Mouse (Mus musculus): Measurements from ENCODE around the gene Hdac9.

Hdac9 gene

GRCm38 (mm10) chr12:34351906-34352305 is 565.0 kb downstream of the Hdac9 start:
- DNase-seq (ENCODE audit: low read depth, low spot score), result no peak

GRCm38 (mm10) chr12:34347529-34347928 is 569.4 kb downstream of the Hdac9 start:
- no peak for DNase-seq (ENCODE audit: low read depth, low spot score)

GRCm38 (mm10) chr12:34342761-34343160 is 574.1 kb downstream of the Hdac9 start:
- DNase-seq (ENCODE audit: low read depth, low spot score), result no peak

DNA sequence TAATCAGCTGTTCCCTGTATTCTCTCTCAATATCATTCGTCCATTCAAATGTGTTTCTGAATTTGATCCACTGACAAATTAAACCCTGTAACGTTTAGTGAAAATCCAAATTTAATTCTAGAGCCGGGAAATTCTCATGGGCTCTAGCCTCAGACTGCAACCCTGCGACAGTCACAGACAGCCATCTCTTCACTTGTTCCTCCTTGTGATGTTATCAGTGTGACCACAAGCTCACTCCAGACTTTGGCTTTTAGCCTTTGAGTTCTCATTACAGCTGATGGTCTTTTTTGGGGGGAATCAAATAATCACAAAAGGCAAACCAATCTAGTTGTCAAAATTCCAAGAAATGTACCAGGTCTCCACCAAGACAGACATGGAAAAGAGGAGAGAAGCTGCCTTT is 578.0 kb downstream of the Hdac9 start:
- DNase-seq (ENCODE audit: low read depth, low spot score), result no peak

- no peak for DNase-seq (ENCODE audit: low read depth, low spot score)
Measured at GRCm38 (mm10) chr12:34334455-34335084, 582.3 kb downstream of the Hdac9 start.

DNA sequence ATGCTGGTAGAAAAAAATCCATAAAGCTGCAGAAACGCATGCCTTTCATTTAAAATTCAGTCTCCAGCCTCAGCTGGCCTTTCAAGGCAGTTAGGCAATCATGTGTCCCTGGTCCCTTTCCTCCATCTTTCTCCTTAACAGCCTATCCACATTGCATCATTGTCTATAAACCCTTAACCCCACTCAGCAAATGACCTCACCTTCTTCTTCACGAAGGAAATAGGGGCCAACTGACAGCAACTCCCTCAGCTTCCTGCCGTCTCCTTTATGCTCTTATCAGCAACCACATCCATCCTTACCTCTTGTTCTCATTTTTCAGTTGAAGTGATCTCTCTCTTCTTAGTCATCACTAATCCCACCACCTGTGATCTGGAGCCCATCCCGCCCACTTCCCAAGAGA is 584.0 kb downstream of the Hdac9 start:
- no peak for DNase-seq (ENCODE audit: low read depth, low spot score)

- DNase-seq (ENCODE audit: low read depth, low spot score), result no peak
Measured at GRCm38 (mm10) chr12:34327111-34327510, 589.8 kb downstream of the Hdac9 start.

DNA sequence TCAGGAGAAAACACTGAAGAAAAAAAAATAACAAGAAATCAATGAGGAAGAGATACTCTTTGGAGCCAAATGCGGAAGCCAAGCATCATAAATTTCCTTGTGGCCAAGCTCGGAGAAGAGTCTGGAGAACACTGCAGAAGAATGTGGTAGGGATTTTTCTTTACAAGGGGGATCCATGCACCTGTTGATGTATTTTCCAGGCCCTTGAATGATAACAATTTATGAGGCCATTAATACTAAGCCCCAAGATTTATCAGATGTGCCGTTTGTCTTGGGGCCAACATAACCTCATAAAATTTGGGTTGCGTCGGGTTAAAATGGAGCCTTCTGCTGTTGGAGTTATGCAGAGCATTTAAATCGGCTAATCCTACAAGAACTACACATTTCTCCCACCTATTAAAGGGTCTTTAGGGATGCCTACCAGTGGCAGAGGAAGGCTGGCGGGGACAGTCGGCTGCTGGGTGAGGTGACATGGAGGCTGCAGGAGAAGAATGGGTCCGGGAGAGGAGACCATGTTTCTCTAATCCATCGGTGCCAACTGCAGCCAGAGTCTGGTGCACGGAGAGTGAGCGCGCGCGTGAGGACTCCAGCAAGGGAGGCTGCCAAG is 604.7 kb downstream of the Hdac9 start:
- no peak for DNase-seq (ENCODE audit: low read depth, low spot score)

- DNase-seq (ENCODE audit: low read depth, low spot score), result no peak
Measured at GRCm38 (mm10) chr12:34305453-34305852, 611.4 kb downstream of the Hdac9 start.

DNA sequence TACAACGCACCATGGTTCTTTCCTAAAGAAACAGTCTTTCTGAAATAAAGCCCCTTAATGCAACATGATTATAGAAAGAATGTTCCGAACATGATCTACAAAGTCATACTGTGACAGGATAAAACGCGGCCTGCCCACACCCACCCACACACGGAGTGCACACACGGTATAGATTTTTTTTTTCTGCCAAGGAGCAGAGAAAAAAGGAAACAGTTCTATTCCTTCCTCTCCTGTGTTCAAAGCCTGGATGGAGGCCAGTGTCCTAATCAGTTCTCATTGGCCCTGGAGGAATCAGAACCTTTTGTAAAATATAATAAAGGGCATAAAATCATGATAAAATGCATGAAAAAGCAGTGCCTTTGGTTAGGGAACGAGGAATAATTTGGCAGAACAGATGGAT is 624.5 kb downstream of the Hdac9 start:
- DNase-seq (ENCODE audit: low read depth, low spot score), result no peak

DNA sequence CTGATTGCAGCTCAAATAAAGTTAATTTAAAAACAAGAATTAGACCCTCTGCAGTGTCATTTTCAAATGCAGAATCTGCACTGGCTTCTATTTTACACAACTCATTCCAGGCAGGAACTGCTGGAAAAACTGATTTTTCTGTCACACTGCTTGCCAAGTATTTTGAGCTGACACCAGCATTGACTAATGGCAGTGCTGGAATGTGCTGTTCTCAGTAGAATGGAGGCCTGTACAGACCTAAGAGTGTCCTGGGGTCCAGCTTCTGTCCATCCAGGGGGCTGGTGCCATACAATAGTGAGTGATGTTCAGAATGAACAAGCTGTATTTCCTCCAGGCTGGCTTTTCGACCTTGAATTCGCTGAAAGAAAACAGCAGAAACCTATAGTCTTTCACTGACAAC is 629.7 kb downstream of the Hdac9 start:
- DNase-seq (ENCODE audit: low read depth, low spot score), result no peak

DNA sequence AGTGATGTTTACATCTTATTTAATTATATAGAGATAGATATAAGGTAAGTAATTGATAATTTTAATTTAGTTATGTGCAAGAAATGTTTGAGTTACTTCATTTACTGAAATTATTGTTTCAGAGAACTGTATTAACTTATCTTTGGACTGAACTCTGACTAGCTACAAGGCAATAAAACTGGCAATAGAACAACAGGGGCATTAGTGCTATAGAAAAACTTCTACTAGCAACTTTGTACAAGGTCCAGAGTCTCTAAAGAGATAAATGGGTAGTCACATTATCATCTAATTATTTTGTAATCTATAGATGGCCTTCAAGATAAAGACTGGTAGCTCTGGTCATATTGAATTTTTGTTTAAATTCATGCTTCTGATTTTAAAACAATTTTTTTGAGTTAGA is 632.0 kb downstream of the Hdac9 start:
- DNase-seq (ENCODE audit: low read depth, low spot score), result no peak

DNA sequence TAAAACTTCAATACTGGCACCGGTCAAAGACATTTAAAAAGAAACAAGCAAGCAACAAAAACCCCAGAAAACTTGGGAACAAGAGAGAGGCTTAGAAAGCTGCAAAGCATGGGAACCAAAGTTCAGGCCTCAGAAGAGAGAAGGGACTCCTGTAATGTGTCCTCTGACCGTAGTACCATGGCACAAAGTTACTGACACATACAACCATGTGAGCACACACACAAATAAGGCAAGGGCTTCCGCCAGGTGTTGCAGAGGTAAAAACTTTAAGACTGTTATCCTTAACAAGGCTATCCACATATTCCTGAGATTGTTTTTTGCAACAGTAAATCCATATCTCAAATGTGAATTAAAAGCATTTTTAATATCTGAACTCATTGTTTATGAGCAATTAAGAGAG is 632.5 kb downstream of the Hdac9 start:
- no peak for DNase-seq (ENCODE audit: low read depth, low spot score)

GRCm38 (mm10) chr12:34278822-34279221 is 638.1 kb downstream of the Hdac9 start:
- no peak for DNase-seq (ENCODE audit: low read depth, low spot score)

GRCm38 (mm10) chr12:34273816-34274215 is 643.1 kb downstream of the Hdac9 start:
- no peak for DNase-seq (ENCODE audit: low read depth, low spot score)

- no peak for DNase-seq (ENCODE audit: low read depth, low spot score)
Measured at GRCm38 (mm10) chr12:34270096-34270495, 646.8 kb downstream of the Hdac9 start.

DNA sequence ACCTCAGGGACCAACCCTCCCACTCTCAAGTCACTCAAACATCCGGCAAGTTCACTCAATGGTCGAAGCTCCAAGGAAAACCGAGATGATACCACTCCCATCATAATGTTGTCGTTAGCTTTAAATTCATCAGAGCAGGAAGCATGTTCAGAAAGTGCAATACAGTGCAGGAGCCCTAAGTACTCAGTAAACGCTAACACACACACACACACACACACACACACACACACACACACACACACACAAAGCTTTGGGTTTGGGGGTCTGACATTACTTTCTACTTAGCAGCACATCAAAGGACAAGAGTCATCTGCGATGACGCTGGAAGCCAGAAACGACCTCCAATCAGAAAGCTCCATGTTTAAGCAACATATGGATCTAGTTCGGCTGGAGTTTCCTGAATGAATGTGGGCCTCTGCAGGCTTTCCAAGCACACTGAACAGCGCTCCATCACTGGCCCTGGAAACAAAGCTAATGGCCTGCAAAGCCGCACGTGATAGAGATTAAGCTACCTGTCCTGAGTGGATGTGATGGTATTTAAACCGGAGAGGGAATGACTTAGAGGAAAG is 647.3 kb downstream of the Hdac9 start:
- no peak for DNase-seq (ENCODE audit: low read depth, low spot score)

DNA sequence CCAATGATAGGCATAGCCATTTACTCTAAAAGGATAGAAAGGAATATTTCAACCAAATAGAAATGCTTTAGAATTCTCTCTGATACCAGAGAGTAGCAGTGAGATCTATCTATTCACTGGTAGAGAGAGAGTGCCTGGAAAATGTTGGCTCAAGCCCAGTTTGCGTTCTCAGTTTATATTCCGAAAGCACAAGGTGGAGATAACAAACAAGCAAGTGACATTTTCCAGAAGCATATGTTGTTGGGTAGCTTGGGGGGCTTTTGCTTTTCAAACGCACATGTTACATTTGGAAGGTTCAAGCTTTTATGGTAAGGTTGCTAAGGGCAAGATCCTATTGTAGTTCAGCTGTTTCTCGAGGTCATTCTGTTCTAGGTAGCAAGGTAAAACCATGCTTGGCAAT is 657.2 kb downstream of the Hdac9 start:
- DNase-seq (ENCODE audit: low read depth, low spot score), result no peak

DNA sequence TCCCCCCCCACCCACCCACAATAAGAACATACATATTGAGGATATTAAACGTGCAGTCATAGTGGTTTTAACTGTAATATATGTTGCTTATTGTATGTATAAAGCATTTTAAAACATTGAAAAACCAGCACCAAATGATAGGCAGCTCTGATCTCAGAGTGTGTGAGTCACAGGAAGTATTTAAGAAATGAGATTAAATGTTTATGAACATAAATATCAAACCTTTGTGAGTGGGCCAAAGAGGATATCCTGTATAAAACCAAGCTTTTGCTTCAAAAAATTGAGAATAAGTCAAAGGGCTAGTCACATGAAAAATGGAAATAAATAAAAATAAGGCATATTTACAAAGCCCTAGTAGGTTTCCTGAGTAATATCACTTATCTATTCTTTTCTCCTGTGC is 667.7 kb downstream of the Hdac9 start:
- DNase-seq (ENCODE audit: low read depth, low spot score), result no peak

DNA sequence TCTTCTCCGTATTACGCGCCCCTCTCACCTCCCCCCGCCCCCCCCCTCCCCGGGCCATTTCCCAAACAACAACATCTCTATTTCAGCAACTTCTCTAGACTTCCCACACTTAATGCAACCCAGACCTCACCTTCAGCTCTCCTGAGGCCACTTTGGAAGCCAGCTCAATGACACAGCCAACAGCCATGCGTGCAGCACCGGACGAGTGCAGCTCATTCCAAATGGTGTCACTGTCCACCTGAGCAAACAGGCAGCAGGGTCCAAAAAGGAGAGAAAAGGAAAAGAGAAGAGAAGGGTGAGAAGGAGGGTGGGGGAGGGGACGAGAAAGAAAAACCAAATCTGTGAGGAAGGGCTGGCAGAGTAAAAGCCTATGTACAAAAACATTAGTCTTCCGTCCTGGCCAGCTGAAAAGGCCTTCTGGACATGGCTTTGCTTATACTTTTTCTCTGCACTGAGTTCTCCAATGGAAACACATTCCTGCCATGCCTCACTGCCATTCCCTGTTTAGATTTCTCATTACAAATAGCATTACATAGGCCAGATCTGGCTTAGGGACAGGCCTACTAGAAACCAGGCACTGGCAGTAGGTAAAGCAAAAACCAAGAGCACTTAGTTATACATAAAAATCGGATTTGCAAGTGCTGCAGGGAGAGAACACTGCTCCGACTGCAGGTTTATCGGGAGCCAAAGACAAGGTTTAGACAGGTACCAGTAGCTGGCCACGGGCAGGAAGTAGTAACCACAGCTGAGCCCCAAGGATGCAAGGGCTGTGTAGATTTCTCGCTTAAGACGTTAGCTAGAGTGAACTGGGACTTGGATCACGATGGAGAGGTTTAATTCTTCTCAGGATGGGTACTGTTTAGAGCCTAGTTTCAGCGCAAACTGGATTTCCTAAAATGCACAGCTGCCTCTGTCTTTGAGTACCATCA is 668.4 kb downstream of the Hdac9 start:
- DNase-seq (ENCODE audit: low read depth, low spot score), result no peak

GRCm38 (mm10) chr12:34238796-34239195 is 678.1 kb downstream of the Hdac9 start:
- no peak for DNase-seq (ENCODE audit: low read depth, low spot score)

DNA sequence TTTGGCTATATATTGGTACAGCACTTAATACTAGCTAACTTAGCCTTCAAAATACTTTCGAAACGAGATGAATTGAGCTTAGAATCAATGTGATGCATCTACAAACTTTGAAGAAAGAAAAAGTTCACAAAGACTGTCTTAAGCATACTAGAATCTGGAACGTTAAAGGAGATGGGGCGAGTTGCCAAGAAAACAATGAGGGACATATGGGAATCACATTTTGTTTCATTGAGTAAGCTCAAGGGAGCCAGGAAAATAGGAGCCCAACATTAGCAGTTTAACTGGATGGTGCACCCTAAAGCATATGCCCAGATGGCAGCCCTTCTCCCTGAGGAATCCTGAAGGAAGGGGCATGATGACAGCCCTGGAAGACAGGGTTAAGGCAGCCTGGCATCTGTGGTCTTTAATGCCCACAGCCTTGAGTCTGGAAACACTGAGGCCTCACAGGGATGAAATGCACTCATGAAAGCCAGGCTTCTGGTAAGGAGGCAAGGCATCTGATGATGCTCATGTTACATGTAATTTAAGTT is 685.2 kb downstream of the Hdac9 start:
- no peak for DNase-seq (ENCODE audit: low read depth, low spot score)

Data from A20 (cell line).